Mouse (Mus musculus) layer of hippocampus, adult 8-10 months (tissue): ENCODE data around the gene Kcnq1. TPM values are rescaled to one million over a fixed set of nuclear protein-coding genes. Genes with fewer than 3 reads are reported as not detected.
A peak's percentile ranks its signal among the peaks of the same experiment; 100 is the strongest.

ENCODE experiments used
- DNase-seq, 2 experiments: peaks; one replicate each; pipeline ENCODE4 v3.0.0; 2022; ENCODE audit warnings: low spot score in 2 of 2
- total RNA-seq, 4 experiments: library from RNA; stranded (reverse); gene quantifications; 2 replicates each; pipeline ENCODE4 v1.2.4; 2022

Gene Kcnq1
- total RNA-seq, 4 experiments from 2014 or later = 0.61 to 1.2 (median 0.83) TPM

GRCm38 (mm10) chr7:143310847-143311246 lies 204.7 kb downstream of the Kcnq1 start:
- DNase-seq = no peak

DNA sequence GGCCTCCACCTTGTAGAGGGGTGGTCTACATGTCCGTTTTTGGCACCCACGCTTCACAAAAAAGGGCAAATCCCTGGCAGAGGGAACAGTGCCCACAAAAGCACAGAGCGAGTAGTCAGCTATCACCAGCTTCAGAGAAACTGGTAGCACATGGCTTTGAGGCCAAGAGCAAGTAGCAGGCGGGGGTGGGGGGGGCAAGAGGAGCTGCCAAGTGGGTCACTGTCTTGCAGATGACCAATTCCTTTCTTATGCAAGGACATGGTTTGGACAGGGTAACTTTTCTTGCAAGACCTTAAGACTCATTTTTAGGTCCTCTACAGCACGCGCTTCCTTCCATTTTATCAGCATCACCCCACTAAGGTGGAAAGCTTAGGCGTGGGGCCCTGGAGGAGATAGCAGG lies 205.3 kb downstream of the Kcnq1 start:
- no peak for DNase-seq

GRCm38 (mm10) chr7:143313572-143314319 lies 207.6 kb downstream of the Kcnq1 start:
- DNase-seq = no peak

DNA sequence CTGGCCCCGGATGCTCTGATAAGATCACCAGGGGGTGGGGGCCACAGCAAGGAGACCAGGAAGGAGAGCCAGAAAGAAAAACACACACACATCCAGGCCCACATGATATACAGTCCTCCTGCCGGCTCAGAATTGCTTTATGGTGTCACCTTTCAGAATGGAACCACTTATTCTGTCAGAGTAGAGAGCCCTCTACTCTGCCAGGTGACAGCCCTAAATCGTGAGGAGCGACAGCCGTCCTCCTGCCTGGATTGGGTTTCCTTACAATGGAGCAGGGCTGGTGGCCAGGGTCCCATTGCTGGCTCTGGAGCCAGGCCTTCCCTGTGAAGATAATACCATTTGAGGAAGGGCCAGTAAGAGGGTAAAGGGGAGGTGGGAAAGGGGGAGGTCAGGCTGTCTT lies 212.3 kb downstream of the Kcnq1 start:
- no peak for DNase-seq

- DNase-seq = no peak
Measured at GRCm38 (mm10) chr7:143320367-143320766, 214.2 kb downstream of the Kcnq1 start.

DNA sequence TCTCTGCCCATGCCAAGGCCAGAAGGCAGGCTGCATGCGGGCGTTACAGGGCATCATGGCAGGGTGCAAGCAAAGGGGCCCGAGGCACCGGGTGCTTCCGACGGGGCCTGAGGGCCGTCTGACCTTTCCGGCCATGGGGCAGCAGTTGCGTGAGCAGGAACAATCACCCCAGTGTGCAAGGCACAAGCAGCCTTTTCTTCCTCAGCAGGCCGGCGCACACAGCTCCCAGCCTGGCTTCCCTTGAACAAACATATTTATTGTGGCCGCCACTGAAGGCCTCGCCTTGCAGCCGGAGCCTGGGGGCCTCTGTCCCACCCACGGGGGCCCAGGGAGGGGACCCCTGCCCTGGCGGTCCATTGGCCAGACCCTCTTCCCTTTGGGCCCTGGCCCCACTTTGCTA lies 218.9 kb downstream of the Kcnq1 start:
- peak; percentile 20 to 30 for DNase-seq

DNA sequence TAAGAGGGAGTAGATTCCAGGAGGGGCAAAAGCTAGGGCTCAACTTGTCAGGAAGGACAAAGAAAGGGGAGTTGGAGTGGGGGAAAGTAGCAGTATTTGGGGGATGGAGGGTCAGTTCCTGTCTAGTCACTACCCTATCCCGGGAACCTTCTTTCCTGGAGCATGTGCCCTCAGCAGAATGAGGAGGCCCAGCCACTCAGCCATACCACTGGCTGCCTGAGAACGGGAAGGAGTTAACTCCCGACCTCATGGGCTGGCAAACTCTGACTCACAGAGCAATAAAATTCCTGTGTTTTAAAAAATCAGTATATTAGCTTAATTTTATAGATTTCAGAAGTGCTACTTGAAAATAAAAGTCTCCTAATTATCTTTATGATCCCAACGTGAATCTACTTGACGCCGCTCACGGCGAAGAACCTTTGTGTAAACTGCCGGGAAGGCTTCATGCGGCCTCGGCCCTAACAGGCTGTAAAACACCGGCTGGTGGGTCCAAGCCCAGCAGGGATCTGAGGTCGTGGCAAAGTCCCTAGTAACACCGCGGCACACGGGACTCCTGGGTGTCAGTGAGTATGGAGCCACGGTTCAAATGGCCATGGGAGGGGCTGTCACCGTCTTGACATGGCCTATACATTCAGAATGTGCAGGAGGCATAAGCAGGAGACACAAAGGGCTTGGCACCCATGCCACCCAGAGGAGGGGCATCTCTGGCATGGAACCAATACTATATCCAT lies 222.2 kb downstream of the Kcnq1 start:
- no peak for DNase-seq

- peak; percentile 19 to 24 for DNase-seq
Measured at GRCm38 (mm10) chr7:143329110-143329810, 223.1 kb downstream of the Kcnq1 start.

- no peak for DNase-seq
Measured at GRCm38 (mm10) chr7:143333040-143333439, 226.9 kb downstream of the Kcnq1 start.

GRCm38 (mm10) chr7:143333604-143334003 lies 227.4 kb downstream of the Kcnq1 start:
- no peak for DNase-seq

DNA sequence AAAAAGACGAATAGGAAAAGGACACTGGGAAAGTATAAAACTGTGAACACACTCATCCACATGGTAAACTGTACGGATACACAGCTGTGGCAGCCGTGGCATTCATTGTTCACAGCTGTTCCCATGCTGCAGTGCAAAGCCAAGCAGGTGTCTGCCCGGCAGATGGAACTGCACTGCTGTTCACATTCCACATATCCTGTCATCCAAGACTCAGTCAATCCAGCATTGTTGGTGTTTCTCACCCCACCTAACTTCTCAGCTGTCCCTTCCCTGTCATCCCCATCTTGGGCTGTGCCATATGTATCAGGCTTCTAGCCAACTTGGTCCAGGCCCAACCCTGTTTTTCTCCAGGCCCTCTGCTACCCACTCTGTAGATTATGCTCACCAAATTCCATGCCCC lies 232.5 kb downstream of the Kcnq1 start:
- no peak for DNase-seq

GRCm38 (mm10) chr7:143340601-143341281 lies 234.6 kb downstream of the Kcnq1 start:
- peak in 1 of 2 experiments; percentile 9 for DNase-seq

DNA sequence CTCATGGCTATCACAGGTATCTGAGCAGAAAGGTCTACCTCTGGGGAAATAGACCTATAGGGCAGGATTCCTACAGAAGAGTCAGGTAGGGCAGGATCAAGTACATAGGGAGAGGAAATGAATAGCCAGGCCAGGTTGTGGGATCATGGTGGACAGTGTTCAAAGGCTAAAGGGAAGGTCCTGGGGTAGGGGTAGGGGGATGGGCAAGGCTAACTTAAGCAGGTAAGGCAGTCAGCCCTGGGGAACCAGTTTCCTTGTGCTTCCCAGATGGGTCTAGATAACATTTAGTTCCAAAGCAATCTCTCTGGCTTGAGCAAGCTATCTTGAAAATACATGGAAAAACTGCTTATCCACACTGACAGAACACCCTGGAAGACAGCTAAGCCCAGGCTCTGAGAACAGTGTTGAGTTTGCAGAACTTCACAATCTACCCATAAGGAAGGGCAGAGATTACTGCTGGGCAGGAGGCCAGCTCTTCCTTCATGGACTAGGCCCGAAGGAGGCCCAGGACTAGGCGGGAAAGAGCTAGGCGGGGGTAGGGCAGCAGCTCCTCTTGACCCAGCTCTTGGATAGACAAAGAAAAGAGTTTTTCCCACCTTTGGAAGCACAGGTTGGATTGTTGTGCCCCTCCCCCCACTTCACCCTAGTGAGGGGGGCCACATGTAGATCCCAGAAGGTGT lies 235.3 kb downstream of the Kcnq1 start:
- no peak for DNase-seq

DNA sequence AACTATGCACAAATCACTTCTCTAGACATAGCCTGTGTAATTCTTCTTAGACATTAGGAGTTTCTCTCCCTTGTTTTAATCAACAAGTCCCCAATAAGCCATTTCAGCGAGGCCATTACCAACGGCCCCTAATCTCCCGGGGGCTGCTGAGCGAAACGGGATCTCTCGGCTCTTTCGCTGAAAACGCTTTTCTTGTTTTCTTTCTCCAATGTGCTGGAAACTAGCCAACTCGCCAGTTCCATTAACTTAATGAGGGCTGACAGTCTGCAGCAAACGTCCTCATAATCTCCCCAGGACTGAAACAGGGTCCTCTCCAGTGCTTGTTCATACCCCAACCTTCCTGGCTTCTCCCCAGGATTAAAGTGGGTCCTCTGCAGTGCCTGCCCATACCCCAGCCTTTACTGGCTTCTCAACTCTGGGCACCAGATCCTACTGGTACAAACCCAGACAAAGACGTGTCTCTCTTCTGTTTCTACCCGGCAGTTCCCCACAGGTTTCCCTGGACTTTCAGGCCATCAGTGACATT lies 237.7 kb downstream of the Kcnq1 start:
- DNase-seq = no peak

- DNase-seq = no peak
Measured at GRCm38 (mm10) chr7:143349287-143349686, 243.1 kb downstream of the Kcnq1 start.

DNA sequence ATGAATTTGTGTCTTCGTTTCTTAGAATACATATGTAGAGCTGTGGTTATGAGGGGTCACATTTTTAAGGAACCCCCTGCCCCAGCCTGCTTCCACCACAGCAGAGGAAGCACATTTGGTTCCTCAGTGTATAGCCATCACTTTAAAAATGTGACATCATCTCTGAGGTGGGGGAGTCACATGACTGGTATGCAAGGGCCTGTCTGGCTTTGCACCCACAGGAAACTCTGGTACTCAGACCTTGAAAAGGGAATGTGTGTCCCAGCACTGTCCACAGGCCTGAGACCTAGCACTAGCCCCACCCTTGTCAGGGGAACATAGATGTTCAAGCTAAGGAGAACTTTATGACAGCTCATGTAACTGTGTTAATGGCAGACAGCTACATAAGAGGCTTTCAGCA lies 243.7 kb downstream of the Kcnq1 start:
- no peak for DNase-seq

GRCm38 (mm10) chr7:143355831-143356230 lies 249.7 kb downstream of the Kcnq1 start:
- no peak for DNase-seq

DNA sequence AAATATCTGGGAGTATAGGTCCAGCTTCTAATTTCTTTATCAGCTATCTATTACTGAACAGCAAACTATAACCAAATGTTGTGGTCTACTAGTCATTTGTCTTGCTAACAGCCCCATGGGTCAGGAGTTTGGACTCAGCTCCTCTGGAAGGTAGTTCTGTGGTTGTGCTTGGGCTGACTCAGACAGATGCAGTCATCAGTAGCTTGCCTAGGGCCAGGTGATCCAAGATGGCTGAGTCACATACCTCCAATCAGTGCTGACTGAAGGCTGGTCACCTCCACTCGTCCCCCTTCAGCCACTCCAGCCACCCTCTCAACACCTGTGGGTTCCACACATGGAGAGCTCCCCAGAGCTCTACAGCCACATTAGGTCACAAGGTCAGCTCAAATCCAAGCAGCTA lies 250.9 kb downstream of the Kcnq1 start:
- no peak for DNase-seq

DNA sequence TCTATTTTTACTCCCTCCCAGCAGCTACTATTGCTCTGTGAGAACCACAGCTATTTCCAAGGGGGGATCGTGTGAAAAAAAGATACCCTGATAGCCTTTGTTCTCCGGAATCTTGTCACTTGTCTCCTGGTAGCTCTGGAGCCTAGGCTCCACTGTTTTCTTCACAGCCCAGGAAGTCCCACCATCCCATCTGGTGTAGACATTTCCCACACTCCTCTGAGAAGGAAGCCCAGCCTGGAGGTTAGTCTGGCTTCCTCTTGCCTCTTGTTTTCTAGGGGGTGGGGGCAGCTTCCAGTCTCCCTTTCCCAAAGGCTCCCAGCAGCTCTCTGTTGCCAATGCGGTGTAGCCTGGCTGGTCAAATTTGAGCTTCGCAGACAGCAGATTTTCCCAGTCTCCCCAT lies 251.7 kb downstream of the Kcnq1 start:
- no peak for DNase-seq

DNA sequence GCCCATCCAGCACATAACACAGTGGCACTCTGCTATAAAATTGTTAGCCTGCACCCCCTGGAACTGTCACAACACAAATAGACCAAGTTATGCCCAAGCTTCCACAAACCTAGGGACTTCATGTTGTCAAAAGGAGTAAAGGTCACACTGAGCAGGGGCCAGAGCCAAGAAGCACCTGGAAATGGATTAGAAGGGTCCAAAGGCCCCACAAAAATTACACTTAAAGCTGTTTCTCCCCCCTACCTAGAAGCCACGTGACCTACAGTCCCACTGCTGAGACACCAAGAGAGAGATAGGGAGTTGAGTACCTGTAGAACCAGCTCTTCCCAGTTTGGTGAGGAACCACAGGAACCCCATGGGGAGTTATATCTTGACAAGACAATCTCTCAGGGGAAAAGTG lies 253.6 kb downstream of the Kcnq1 start:
- DNase-seq = no peak

- DNase-seq = no peak
Measured at GRCm38 (mm10) chr7:143360776-143361175, 254.6 kb downstream of the Kcnq1 start.
